Mouse (Mus musculus) heart, embryonic 11.5 days (tissue): ENCODE results near the gene Naa50. TPM values are rescaled to one million over a fixed set of nuclear protein-coding genes. Genes with fewer than 3 reads are reported as not detected.

Source experiments
- ATAC-seq: fragments of 200-750 bp; cut with Nextera tagmentation; replicated peaks from 2 replicates; pipeline ENCODE4 v1.8.0; 2017; ENCODE audit warnings: moderate library complexity; ENCODE audit not compliant: insufficient number of reproducible peaks, low FRiP score, low TSS enrichment
- H3K27ac ChIP-seq: fragments of 300-500 bp; sonication (generic); 2 replicates; pipeline ENCODE4 v1.5.1; 2014; ENCODE audit warnings: mild to moderate bottlenecking, low read depth, low read length
- H3K27me3 ChIP-seq: fragments of 300-500 bp; sonication (generic); 2 replicates; pipeline ENCODE4 v1.6.1; 2014; ENCODE audit warnings: mild to moderate bottlenecking, low read length, mixed read lengths; ENCODE audit not compliant: control insufficient read depth, insufficient read depth
- H3K36me3 ChIP-seq: fragments of 300-500 bp; sonication (generic); 2 replicates; pipeline ENCODE4 v1.6.1; 2014; ENCODE audit warnings: mild to moderate bottlenecking, low read length, moderate library complexity, mixed read lengths; ENCODE audit not compliant: control insufficient read depth, insufficient read depth
- H3K4me1 ChIP-seq: fragments of 300-500 bp; sonication (generic); 2 replicates; pipeline ENCODE4 v1.6.1; 2014; ENCODE audit warnings: low read length; ENCODE audit not compliant: control insufficient read depth, insufficient read depth
- H3K4me2 ChIP-seq: fragments of 300-500 bp; sonication (generic); 2 replicates; pipeline ENCODE4 v1.6.1; 2014; ENCODE audit warnings: mild to moderate bottlenecking, moderate library complexity
- H3K4me3 ChIP-seq: fragments of 300-500 bp; sonication (generic); 2 replicates; pipeline ENCODE4 v1.5.1; 2014; ENCODE audit warnings: low read depth, low read length
- H3K9ac ChIP-seq: fragments of 300-500 bp; sonication (generic); 2 replicates; pipeline ENCODE4 v1.6.1; 2014; ENCODE audit warnings: mild to moderate bottlenecking, low read depth, low read length, moderate library complexity
- H3K9me3 ChIP-seq: fragments of 300-500 bp; sonication (generic); replicated peaks from 2 replicates; pipeline ENCODE4 v1.6.1; 2016; ENCODE audit warnings: low read length; ENCODE audit not compliant: control insufficient read depth
- WGBS: fragments of 180-500 bp; shearing (Covaris S2); extraction: QIAGEN DNeasy Blood & Tissue Kit; methylation state at CpG from one replicate; pipeline ENCODE4 v1.1.7; 2014; ENCODE audit not compliant: insufficient replicate concordance; 5-methylcytosine and 5-hydroxymethylcytosine counted together
- polyA plus RNA-seq: library from polyadenylated mRNA; unstranded; fragments of >200 nt; fragmentation: Nextera tagmentation; extraction: Ambion mirVana; gene quantifications from 2 replicates; pipeline ENCODE4 v1.2.1, GENCODE M21; 2014

Naa50 gene
- polyA plus RNA-seq, 1 experiment from 2014 or later = 58.5 TPM

DNA sequence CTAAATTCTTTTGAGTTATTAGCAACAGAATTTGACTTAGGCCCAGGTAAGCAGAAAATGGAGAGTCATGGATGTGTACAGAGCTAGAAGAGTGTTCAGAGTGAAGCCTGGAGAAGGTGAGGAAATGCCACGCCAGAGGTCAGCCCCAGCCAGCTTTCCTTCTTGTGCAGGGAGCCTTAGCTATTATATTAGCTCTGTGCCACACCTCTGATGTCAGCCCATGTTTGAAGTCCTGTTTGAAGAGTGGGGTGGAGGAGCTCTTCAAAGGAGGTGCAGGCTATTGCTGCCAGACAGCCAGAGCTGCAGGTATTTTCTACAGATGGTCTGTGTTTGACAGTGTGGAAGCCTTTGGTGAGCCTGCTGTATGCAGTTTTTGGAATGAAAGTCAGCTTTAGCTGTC is 38.9 kb downstream of the Naa50 start:
- Histone ChIP-seq H3K27ac (no peak overlapping the region), H3K4me2 (no peak overlapping the region), H3K36me3 (peaks cover 3% of the 10 kb centered on the region; the same call in 1 of the 2 replicates), H3K4me3 (no peak overlapping the region), H3K9ac (no peak overlapping the region), H3K4me1 (peaks cover 10% of the 10 kb centered on the region; the same call in 1 of the 2 replicates), H3K9me3 (no peaks in the 10 kb centered on the region), H3K27me3 (no peaks in the 10 kb centered on the region)
- ATAC-seq = no peak
- 76% methylated on average over 1 of the region's 1 CpGs for WGBS

DNA sequence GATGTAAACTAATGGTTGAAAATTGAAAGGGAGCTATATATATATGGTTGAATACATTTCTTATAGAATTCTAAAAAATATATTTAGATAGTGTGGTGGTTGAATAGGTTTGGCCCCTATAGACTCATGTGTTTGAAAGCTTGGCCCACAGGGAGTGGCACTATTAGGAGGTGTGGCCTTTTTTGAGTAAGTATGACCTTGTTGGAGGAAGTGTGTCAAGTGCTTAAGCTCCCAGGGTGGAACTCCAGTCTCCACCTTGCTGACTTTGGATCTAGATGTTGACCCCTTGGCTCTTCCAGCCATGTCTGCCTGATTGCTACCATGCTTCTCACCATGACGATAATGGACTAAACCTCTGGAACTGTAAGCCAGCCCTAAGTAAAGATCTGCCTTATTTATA is 43.0 kb downstream of the Naa50 start:
- no peaks in the 10 kb centered on the region for H3K9me3 ChIP-seq
- no peak overlapping the region for H3K27ac ChIP-seq
- H3K4me3 ChIP-seq = no peak overlapping the region
- H3K36me3 ChIP-seq = peaks cover 3% of the 10 kb centered on the region; the same call in 1 of the 2 replicates
- WGBS = 97% methylated on average over 1 of the region's 1 CpGs
- no peak for ATAC-seq
- no peak overlapping the region for H3K9ac ChIP-seq
- H3K4me2 ChIP-seq = no peak overlapping the region
- H3K27me3 ChIP-seq = no peaks in the 10 kb centered on the region
- H3K4me1 ChIP-seq = no peaks in the 10 kb centered on the region; the same call in 1 of the 2 replicates

DNA sequence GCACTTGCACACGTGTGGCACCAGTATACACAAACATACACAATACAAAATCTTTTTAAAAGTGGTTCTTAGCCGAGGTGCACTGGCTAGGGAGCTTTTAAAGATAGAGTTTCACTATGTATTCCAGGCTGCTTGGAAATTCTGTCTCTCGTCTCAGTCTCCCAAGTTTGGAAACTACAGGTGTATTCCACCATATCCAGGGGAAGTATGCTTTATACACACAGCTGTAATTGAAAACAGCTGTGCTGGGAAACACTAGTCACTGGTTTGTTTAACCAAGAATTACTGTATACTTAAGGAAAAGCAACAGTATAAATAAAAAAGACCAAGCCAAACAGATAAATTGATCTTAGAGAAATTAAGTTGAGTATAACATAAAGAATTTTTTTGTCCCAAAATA is 45.1 kb downstream of the Naa50 start:
- Histone ChIP-seq H3K9me3 (no peaks in the 10 kb centered on the region), H3K36me3 (peaks cover 4% of the 10 kb centered on the region), H3K4me1 (no peaks in the 10 kb centered on the region), H3K9ac (no peak overlapping the region), H3K4me2 (no peak overlapping the region), H3K27me3 (no peaks in the 10 kb centered on the region), H3K27ac (no peak overlapping the region), H3K4me3 (no peak overlapping the region)
- 76% methylated on average over 3 of the region's 3 CpGs for WGBS
- ATAC-seq = no peak

DNA sequence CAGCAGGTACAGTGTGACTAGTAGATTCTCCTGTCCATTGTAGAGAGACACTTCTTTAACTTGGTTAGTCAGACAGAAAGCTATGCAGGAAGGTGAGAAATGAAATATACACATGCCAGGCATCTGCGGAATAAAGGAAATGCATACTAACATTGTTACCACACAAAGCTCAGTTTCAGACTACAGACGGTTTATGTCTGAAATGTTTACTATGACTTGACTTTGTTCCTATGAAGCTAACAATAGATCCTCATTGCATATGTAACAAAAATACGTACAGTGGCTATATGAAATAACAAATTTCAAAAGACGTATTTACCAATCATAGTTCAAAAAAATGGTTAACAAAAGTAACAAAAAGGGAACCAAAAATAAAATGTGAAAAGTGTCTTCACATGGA is 47.5 kb downstream of the Naa50 start:
- Histone ChIP-seq H3K9me3 (no peaks in the 10 kb centered on the region), H3K27ac (no peak overlapping the region), H3K4me1 (no peaks in the 10 kb centered on the region), H3K36me3 (peaks cover 2% of the 10 kb centered on the region; the same call in 1 of the 2 replicates), H3K4me2 (no peak overlapping the region), H3K4me3 (no peak overlapping the region), H3K9ac (no peak overlapping the region), H3K27me3 (no peaks in the 10 kb centered on the region)
- ATAC-seq = no peak
- 94% methylated on average over 4 of the region's 4 CpGs for WGBS

DNA sequence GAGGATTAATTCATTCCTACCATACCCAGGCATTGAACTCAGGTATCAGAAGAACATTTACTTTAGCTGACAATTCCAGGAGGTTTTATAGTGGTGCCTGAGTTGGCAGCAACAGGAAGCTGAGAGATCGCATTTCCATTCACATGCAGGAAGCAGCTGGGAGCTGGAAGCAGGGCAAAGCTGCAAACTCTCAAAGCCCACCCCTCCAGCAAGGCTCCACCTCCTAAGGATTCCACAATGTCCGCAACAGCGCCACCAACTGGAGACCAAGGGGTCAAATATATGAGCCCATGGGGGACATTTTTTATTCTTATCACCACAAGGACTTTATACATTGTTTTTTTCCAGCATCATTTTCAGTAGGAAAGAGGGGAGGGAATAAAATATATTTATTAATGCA is 49.1 kb downstream of the Naa50 start:
- H3K27me3 ChIP-seq = no peaks in the 10 kb centered on the region
- 84% methylated on average over 3 of the region's 3 CpGs for WGBS
- H3K4me3 ChIP-seq = no peak overlapping the region
- no peaks in the 10 kb centered on the region for H3K9me3 ChIP-seq
- peaks cover 2% of the 10 kb centered on the region; the same call in 1 of the 2 replicates for H3K36me3 ChIP-seq
- H3K4me1 ChIP-seq = no peaks in the 10 kb centered on the region
- no peak for ATAC-seq
- no peak overlapping the region for H3K9ac ChIP-seq
- H3K4me2 ChIP-seq = no peak overlapping the region
- no peak overlapping the region for H3K27ac ChIP-seq

DNA sequence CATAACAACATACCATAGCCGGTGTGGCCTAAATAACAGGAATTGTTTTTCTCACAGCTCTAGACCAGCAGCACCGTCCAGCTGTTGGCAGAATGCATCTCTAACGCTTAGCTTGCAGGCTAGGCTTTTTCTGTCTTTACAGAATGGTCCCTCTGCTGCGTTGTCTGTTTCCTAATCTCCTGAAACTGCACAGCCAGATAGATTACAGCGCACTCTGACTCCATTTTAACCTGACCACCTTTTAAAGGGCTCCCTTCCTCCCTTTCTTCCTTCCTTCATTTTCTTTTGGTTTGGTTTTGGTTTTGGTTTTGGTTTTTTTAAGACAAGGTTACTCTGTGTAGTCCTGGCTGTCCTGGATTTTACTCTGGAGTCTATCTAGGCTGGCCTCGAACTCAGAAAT is 50.4 kb downstream of the Naa50 start:
- ATAC-seq = no peak
- peaks cover 2% of the 10 kb centered on the region; the same call in 1 of the 2 replicates for H3K36me3 ChIP-seq
- H3K9me3 ChIP-seq = no peaks in the 10 kb centered on the region
- H3K4me1 ChIP-seq = no peaks in the 10 kb centered on the region
- H3K27me3 ChIP-seq = no peaks in the 10 kb centered on the region
- WGBS = 77% methylated on average over 6 of the region's 6 CpGs
- no peak overlapping the region for H3K4me2 ChIP-seq
- H3K9ac ChIP-seq = no peak overlapping the region
- H3K4me3 ChIP-seq = no peak overlapping the region
- no peak overlapping the region for H3K27ac ChIP-seq

DNA sequence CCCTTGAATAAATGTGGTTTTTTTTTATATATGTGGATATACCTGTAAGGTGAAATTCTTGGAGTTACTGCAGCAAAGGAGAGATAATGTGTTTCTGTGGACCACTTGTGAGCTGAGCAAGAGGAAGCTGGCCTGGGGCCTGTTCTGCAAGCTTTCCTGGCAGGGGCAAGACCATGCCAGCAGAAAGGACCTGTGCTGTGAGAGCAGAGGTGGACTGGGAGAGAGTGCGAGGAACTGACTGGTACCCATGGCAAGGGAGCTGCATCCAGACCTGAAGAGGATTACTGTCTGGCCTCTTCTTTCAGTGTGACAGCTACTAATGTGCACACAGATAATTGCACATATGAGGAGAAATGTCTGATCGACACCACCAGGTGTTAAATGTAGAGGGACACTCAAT is 51.3 kb downstream of the Naa50 start:
- Histone ChIP-seq H3K27ac (no peak overlapping the region), H3K9ac (no peak overlapping the region), H3K9me3 (no peaks in the 10 kb centered on the region), H3K27me3 (no peaks in the 10 kb centered on the region), H3K36me3 (peaks cover 2% of the 10 kb centered on the region; the same call in 1 of the 2 replicates), H3K4me2 (no peak overlapping the region), H3K4me3 (no peak overlapping the region), H3K4me1 (no peaks in the 10 kb centered on the region)
- WGBS = 90% methylated on average over 2 of the region's 2 CpGs
- ATAC-seq = no peak

DNA sequence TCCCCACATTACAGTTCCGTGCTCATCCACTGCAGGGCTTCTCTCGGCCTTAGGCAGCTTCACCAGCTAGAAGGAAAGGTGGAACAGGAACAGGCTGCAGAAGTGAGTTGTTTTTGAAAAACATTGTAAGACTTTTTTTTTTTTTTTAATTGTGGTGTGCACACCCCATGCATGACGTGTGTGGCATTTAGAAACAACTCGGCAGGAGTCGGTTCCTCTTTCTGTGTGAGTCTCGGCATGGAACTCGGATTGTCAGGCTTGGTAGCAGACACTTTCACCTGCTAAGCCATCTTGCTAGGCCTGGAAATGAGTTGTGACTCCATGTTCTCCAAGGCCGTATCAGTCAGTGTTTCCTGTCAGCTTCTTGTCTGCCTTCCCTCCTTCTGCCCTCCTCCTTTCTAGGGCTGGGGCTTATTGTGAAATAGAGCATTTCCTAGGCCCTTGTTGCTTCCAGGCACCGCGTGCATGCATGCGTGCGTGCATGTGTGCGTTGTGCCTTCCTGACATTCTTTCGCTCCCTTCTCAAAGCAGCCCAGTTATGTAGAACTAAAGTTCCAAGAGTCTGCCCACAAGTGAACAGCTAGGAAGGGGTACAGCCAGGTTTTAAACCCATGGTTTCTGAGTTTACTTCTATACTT is 59.6 kb downstream of the Naa50 start:
- Histone ChIP-seq H3K27ac (no peak overlapping the region), H3K9me3 (peaks cover 2% of the 10 kb centered on the region; the same call in 1 of the 2 replicates), H3K4me2 (no peak overlapping the region), H3K27me3 (no peaks in the 10 kb centered on the region), H3K9ac (no peak overlapping the region), H3K4me1 (no peaks in the 10 kb centered on the region), H3K36me3 (peaks cover 12% of the 10 kb centered on the region), H3K4me3 (no peak overlapping the region)
- no peak for ATAC-seq
- WGBS = 88% methylated on average over 14 of the region's 14 CpGs

DNA sequence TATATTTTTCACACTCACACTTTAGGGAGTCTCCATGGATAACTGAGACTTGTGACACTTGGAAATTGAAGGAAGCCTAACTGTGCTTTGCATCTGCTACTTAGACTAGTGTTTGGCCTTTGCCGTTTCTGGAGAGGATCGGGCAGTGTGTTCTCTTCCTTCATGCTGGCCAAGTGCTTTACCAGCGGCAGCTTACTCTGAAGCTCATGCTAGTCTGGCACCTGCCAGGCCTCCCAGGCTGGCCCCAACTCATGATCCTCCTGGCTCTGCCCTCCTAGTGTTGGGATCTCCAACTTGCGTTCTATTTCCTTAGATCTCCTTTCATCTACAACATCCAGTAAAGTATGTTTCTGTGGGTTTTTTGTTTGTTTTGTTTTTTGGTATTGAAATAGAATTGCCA is 60.5 kb downstream of the Naa50 start:
- no peak overlapping the region for H3K9ac ChIP-seq
- no peak overlapping the region for H3K27ac ChIP-seq
- no peak overlapping the region for H3K4me3 ChIP-seq
- no peaks in the 10 kb centered on the region for H3K4me1 ChIP-seq
- peaks cover 12% of the 10 kb centered on the region for H3K36me3 ChIP-seq
- no peak for ATAC-seq
- no peaks in the 10 kb centered on the region for H3K27me3 ChIP-seq
- peaks cover 2% of the 10 kb centered on the region; the same call in 1 of the 2 replicates for H3K9me3 ChIP-seq
- WGBS = 92% methylated on average over 4 of the region's 4 CpGs
- H3K4me2 ChIP-seq = no peak overlapping the region
